Mouse (Mus musculus) lung, adult 10 weeks (tissue): ENCODE results near the gene Tdpoz2. TPM values are rescaled to one million over a fixed set of nuclear protein-coding genes. Genes with fewer than 3 reads are reported as not detected.

Source experiments
- polyA plus RNA-seq: library from polyadenylated mRNA; stranded (reverse); fragments of 350-450 nt; fragmentation: Illumina TruSeq; extraction: RNeasy Lipid Tissue Mini Kit (QIAGEN cat#74804); gene quantifications from one replicate; pipeline ENCODE4 v1.2.3, GENCODE M21; 2014; ENCODE audit warnings: low read depth, low replicate concordance; ENCODE audit not compliant: insufficient read depth

Gene Tdpoz2
- not detected for polyA plus RNA-seq

GRCm38 (mm10) chr3:93652586-93652985 is at the start of gene Tdpoz2:
Tdpoz2 (minus strand) TSS chr3:93652686.

GRCm38 (mm10) chr3:93692970-93693369 is 40.5 kb upstream of the Tdpoz2 start, which contains the start of gene Gm37596:
Gm37596 (minus strand) TSS chr3:93693070.

GRCm38 (mm10) chr3:93676210-93676609 is 23.7 kb upstream of the Tdpoz2 start, which contains the start of gene Tdpoz1:
Tdpoz1 (minus strand) TSS chr3:93676310.

Other genes with a start within 250 kb of the Tdpoz2 start
- gene Tchh, start 210.4 kb downstream of the Tdpoz2 start, polyA plus RNA-seq, result 0.97 TPM
- not detected for gene Tchhl1, start 183.9 kb downstream of the Tdpoz2 start, polyA plus RNA-seq
- 1,443 TPM for gene S100a11, start 132.2 kb downstream of the Tdpoz2 start, polyA plus RNA-seq
- 525 TPM for gene S100a10, start 97.6 kb downstream of the Tdpoz2 start, polyA plus RNA-seq
- not detected for gene Tdpoz1, start 23.6 kb upstream of the Tdpoz2 start, polyA plus RNA-seq
- not detected for gene Gm37596, start 40.4 kb upstream of the Tdpoz2 start, polyA plus RNA-seq
- not detected for gene Gm5773, start 120.3 kb upstream of the Tdpoz2 start, polyA plus RNA-seq
- gene Tdpoz4, start 143.7 kb upstream of the Tdpoz2 start, polyA plus RNA-seq, result not detected
- not detected for gene Tdpoz3, start 173.3 kb upstream of the Tdpoz2 start, polyA plus RNA-seq